Mouse (Mus musculus) limb, embryonic 15.5 days (tissue): Measurements from ENCODE around the gene Rassf7. TPM values are rescaled to one million over a fixed set of nuclear protein-coding genes. Genes with fewer than 3 reads are reported as not detected.
"Not testable (repeated sequence)": the region's sequence is repeated elsewhere in the genome, so short reads cannot be mapped to it uniquely, and the experiment has no call there.

Experiments
- ATAC-seq: fragments of 200-750 bp; cut with Nextera tagmentation; 2 replicates; pipeline ENCODE4 v1.8.0; 2017; ENCODE audit warnings: low read depth, moderate TSS enrichment; ENCODE audit not compliant: insufficient number of reproducible peaks, low FRiP score, low TSS enrichment
- H3K27ac ChIP-seq: fragments of 300-500 bp; sonication (generic); 2 replicates; pipeline ENCODE4 v1.5.1; 2015; ENCODE audit warnings: moderate library complexity, mild to moderate bottlenecking, inconsistent platforms
- H3K27me3 ChIP-seq: fragments of 300-500 bp; sonication (generic); 2 replicates; pipeline ENCODE4 v1.6.1; 2015; ENCODE audit warnings: inconsistent platforms
- H3K36me3 ChIP-seq: fragments of 300-500 bp; sonication (generic); 2 replicates; pipeline ENCODE4 v1.6.1; 2015; ENCODE audit warnings: inconsistent platforms
- H3K4me1 ChIP-seq: fragments of 300-500 bp; sonication (generic); 2 replicates; pipeline ENCODE4 v1.6.1; 2015; ENCODE audit warnings: inconsistent platforms
- H3K4me2 ChIP-seq: fragments of 300-500 bp; sonication (generic); 2 replicates; pipeline ENCODE4 v1.6.1; 2015; ENCODE audit warnings: mild to moderate bottlenecking, inconsistent platforms
- H3K4me3 ChIP-seq: fragments of 300-500 bp; sonication (generic); 2 replicates; pipeline ENCODE4 v1.5.1; 2015; ENCODE audit warnings: mild to moderate bottlenecking, inconsistent platforms
- H3K9ac ChIP-seq: fragments of 300-500 bp; sonication (generic); 2 replicates; pipeline ENCODE4 v1.6.1; 2015; ENCODE audit warnings: inconsistent platforms
- H3K9me3 ChIP-seq: fragments of 300-500 bp; sonication (generic); 2 replicates; pipeline ENCODE4 v1.6.1; 2016; ENCODE audit warnings: inconsistent platforms
- WGBS: fragments of 180-500 bp; shearing (Covaris S2); methylation state at CpG from one replicate; pipeline ENCODE4 v1.1.7; 2015; 5-methylcytosine and 5-hydroxymethylcytosine counted together
- polyA plus RNA-seq: library from polyadenylated mRNA; unstranded; fragments of >200 nt; fragmentation: Nextera tagmentation; extraction: Ambion mirVana; gene quantifications from 2 replicates; pipeline ENCODE4 v1.2.1, GENCODE M21; 2015

Gene Rassf7
- polyA plus RNA-seq, 1 experiment from 2014 or later = 56.1 TPM

GRCm38 (mm10) chr7:141228279-141229067 is 12.8 kb downstream of the Rassf7 start, which contains the start of gene Phrf1:
TSS of gene Phrf1 (plus strand) at chr7:141228784.
- Histone ChIP-seq H3K36me3 (peaks cover 28% of the 10 kb centered on the region), H3K27me3 (no peaks in the 10 kb centered on the region), H3K4me1 (peaks cover 22% of the 10 kb centered on the region), H3K27ac (peak within 1 kb of the TSS; percentile 96), H3K9me3 (no peaks in the 10 kb centered on the region), H3K4me2 (peak within 1 kb of the TSS; percentile 71), H3K4me3 (peak within 1 kb of the TSS; percentile 100), H3K9ac (peak within 1 kb of the TSS; percentile 97)
- under 1% methylated on average over 76 of the region's 76 CpGs for WGBS
- ATAC-seq = peak; percentile 86

DNA sequence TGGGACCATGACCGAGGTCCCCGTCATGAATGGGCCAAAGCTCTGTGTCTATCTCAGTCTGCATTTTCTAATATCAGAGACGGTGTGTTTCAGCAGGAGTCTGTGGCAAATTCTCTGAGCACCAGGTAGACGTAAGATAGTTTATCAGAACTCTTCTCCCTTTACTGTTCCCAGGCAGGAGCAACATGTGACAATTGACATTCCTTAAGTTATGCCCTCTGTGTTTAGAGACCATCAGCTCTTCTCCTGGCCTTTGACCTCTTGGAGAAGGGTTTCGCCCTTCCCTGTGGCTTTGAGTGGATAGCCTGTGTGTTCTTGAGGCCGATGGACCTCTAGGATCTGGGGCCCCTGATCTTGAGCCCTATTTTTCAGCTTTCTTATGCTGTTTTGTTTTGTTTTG is 14.0 kb downstream of the Rassf7 start:
- Histone ChIP-seq H3K27ac (no peak overlapping the region), H3K27me3 (no peaks in the 10 kb centered on the region), H3K36me3 (peaks cover 40% of the 10 kb centered on the region), H3K9me3 (no peaks in the 10 kb centered on the region), H3K4me2 (peak overlapping the region; percentile 71), H3K4me3 (peak overlapping the region; percentile 100), H3K4me1 (peaks cover 22% of the 10 kb centered on the region), H3K9ac (peak overlapping the region; percentile 97)
- WGBS = 58% methylated on average over 6 of the region's 6 CpGs
- no peak for ATAC-seq

GRCm38 (mm10) chr7:141230570-141230969 is 14.9 kb downstream of the Rassf7 start:
- no peak for ATAC-seq
- Histone ChIP-seq H3K27me3 (no peaks in the 10 kb centered on the region), H3K9ac (no peak overlapping the region), H3K4me3 (no peak overlapping the region), H3K4me2 (no peak overlapping the region), H3K27ac (no peak overlapping the region), H3K36me3 (peaks cover 49% of the 10 kb centered on the region), H3K4me1 (peaks cover 22% of the 10 kb centered on the region), H3K9me3 (no peaks in the 10 kb centered on the region)
- WGBS = 95% methylated on average over 4 of the region's 4 CpGs

DNA sequence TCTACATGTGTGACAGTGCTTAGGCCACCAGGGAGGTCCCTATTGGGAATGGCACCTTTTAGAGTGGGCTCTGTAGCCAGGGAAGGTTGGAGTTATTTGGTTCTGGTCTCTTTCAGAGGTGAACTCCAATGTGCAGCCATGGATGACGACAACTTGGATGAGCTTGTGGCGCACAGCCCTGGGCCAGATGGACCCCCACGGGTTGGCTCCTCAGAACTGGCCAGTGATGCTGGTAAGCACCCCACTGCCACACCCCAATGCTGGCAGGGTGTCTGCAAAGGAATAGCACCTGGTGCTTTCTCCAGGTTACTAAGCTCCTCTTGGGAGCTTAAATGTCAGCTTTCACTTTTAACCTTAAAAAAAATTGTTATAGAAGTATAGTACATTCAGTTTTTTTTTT is 15.5 kb downstream of the Rassf7 start:
- H3K4me1 ChIP-seq = peaks cover 22% of the 10 kb centered on the region
- H3K27ac ChIP-seq = no peak overlapping the region
- H3K36me3 ChIP-seq = peaks cover 54% of the 10 kb centered on the region
- no peaks in the 10 kb centered on the region for H3K27me3 ChIP-seq
- WGBS = 92% methylated on average over 3 of the region's 3 CpGs
- no peak for ATAC-seq
- no peak overlapping the region for H3K4me3 ChIP-seq
- H3K9me3 ChIP-seq = no peaks in the 10 kb centered on the region
- H3K4me2 ChIP-seq = no peak overlapping the region
- H3K9ac ChIP-seq = no peak overlapping the region

- no peak overlapping the region for H3K4me2 ChIP-seq
- peaks cover 57% of the 10 kb centered on the region for H3K36me3 ChIP-seq
- no peaks in the 10 kb centered on the region for H3K9me3 ChIP-seq
- peaks cover 22% of the 10 kb centered on the region for H3K4me1 ChIP-seq
- 96% methylated on average over 10 of the region's 10 CpGs for WGBS
- H3K27me3 ChIP-seq = no peaks in the 10 kb centered on the region
- no peak overlapping the region for H3K4me3 ChIP-seq
- no peak overlapping the region for H3K27ac ChIP-seq
- H3K9ac ChIP-seq = no peak overlapping the region
- no peak for ATAC-seq
Observed at GRCm38 (mm10) chr7:141231551-141231950, 15.9 kb downstream of the Rassf7 start.

- not testable (repeated sequence) for H3K4me2 ChIP-seq, H3K27ac ChIP-seq, ATAC-seq, H3K27me3 ChIP-seq, H3K4me3 ChIP-seq, H3K4me1 ChIP-seq, H3K9ac ChIP-seq, H3K9me3 ChIP-seq
- whole genome bisulfite sequencing = 84% methylated on average over 4 of the region's 4 CpGs
- H3K36me3 ChIP-seq = peaks cover 89% of the 10 kb centered on the region
Observed at GRCm38 (mm10) chr7:141250486-141250885, 34.8 kb downstream of the Rassf7 start.

DNA sequence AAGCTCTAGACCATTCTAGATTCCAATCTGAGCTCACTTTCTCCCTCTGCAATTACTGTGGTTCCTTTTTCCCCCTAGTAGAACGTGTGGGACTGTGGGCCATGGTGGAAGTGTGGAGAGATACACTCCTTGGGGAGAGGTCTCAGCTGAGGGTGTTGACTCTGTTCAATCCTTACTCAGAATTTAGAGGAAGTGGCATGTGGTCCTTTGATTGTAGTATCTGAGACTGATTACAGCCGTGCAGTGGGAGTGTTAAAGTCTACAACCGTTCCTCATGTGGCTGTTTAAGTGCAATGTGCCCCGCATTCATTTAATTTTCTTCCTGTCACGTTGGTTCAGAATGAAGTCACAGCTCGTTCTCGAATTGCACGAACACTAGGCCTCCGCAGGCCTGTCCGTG is 40.5 kb downstream of the Rassf7 start:
- Histone ChIP-seq H3K27ac (no peak overlapping the region), H3K36me3 (peaks cover 90% of the 10 kb centered on the region), H3K4me1 (no peaks in the 10 kb centered on the region), H3K4me3 (no peak overlapping the region), H3K9me3 (no peaks in the 10 kb centered on the region), H3K27me3 (no peaks in the 10 kb centered on the region), H3K9ac (no peak overlapping the region), H3K4me2 (no peak overlapping the region)
- ATAC-seq = no peak
- 86% methylated on average over 10 of the region's 10 CpGs for WGBS

GRCm38 (mm10) chr7:141261480-141261879 is 45.8 kb downstream of the Rassf7 start:
- Histone ChIP-seq H3K9ac (no peak overlapping the region), H3K27me3 (no peaks in the 10 kb centered on the region), H3K36me3 (peaks cover 76% of the 10 kb centered on the region), H3K4me2 (no peak overlapping the region), H3K4me1 (peaks cover 17% of the 10 kb centered on the region), H3K4me3 (no peak overlapping the region), H3K27ac (no peak overlapping the region), H3K9me3 (no peaks in the 10 kb centered on the region)
- ATAC-seq = no peak
- 87% methylated on average over 3 of the region's 3 CpGs for WGBS

- H3K4me1 ChIP-seq = peaks cover 18% of the 10 kb centered on the region
- H3K27ac ChIP-seq = no peak overlapping the region
- H3K27me3 ChIP-seq = no peaks in the 10 kb centered on the region
- no peak overlapping the region for H3K4me2 ChIP-seq
- ATAC-seq = no peak
- 84% methylated on average over 13 of the region's 13 CpGs for WGBS
- no peak overlapping the region for H3K4me3 ChIP-seq
- peaks cover 55% of the 10 kb centered on the region for H3K36me3 ChIP-seq
- H3K9ac ChIP-seq = no peak overlapping the region
- H3K9me3 ChIP-seq = no peaks in the 10 kb centered on the region
Observed at GRCm38 (mm10) chr7:141263640-141264039, 48.0 kb downstream of the Rassf7 start.

- Histone ChIP-seq H3K9me3 (no peaks in the 10 kb centered on the region), H3K36me3 (peaks cover 50% of the 10 kb centered on the region), H3K9ac (no peak overlapping the region), H3K4me3 (no peak overlapping the region), H3K4me2 (no peak overlapping the region), H3K27me3 (no peaks in the 10 kb centered on the region), H3K4me1 (peaks cover 18% of the 10 kb centered on the region), H3K27ac (no peak overlapping the region)
- ATAC-seq = no peak
- 62% methylated on average over 11 of the region's 11 CpGs for WGBS
Observed at GRCm38 (mm10) chr7:141264041-141264700, 48.5 kb downstream of the Rassf7 start.

GRCm38 (mm10) chr7:141264761-141265410 is 49.2 kb downstream of the Rassf7 start:
- Histone ChIP-seq H3K4me1 (peaks cover 18% of the 10 kb centered on the region), H3K4me2 (no peak overlapping the region), H3K9me3 (no peaks in the 10 kb centered on the region), H3K27ac (no peak overlapping the region), H3K9ac (no peak overlapping the region), H3K4me3 (peak overlapping the region; percentile 50; the same call in 1 of the 2 replicates), H3K36me3 (peaks cover 42% of the 10 kb centered on the region), H3K27me3 (no peaks in the 10 kb centered on the region)
- no peak for ATAC-seq
- 32% methylated on average over 12 of the region's 12 CpGs for WGBS

GRCm38 (mm10) chr7:141265411-141265738 is 49.7 kb downstream of the Rassf7 start:
- Histone ChIP-seq H3K27ac (no peak overlapping the region), H3K4me2 (peak overlapping the region; percentile 77; the same call in 1 of the 2 replicates), H3K4me3 (peak overlapping the region; percentile 50; the same call in 1 of the 2 replicates), H3K27me3 (no peaks in the 10 kb centered on the region), H3K36me3 (peaks cover 38% of the 10 kb centered on the region), H3K9me3 (no peaks in the 10 kb centered on the region), H3K4me1 (peaks cover 18% of the 10 kb centered on the region), H3K9ac (no peak overlapping the region)
- WGBS = 45% methylated on average over 11 of the region's 11 CpGs
- no peak for ATAC-seq
